Mouse (Mus musculus): ENCODE measurements around the gene Cbl. TPM values are rescaled to one million over a fixed set of nuclear protein-coding genes. Genes with fewer than 3 reads are reported as not detected.
A peak's percentile ranks its signal among the peaks of the same experiment; 100 is the strongest.

Gene Cbl
- polyA plus RNA-seq, 1 experiment: 8.1 TPM

DNA sequence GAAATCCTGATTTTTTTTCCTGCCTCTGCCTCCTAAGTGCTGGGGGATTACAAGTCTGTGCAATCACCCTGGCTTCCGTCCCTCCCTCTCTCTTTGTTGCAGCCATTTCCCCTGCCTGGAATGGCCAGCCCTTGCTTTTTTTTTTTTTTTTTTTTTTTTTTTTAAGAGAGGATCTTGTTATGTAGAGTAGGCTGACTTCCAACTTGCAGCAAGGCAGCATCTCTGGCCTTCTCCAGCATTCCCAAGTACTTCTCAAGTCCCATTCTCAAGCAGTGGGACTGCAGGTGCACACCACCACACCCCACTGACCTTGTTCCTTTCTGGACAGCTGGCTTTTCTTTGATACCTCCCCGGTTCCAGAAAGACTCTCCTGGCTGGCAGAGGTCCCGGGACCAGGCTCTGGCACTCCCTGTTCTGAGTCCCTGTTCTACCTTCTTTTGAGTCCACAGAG, 106.5 kb downstream of the Cbl start:
- Histone ChIP-seq H3K27ac (ENCODE audit: insufficient read depth, low read depth, low read length) (no peak overlapping the region), H3K4me1 (ENCODE audit: control insufficient read depth, insufficient read depth, low read length) (peaks cover 16% of the 10 kb centered on the region; the same call in 1 of the 2 replicates), H3K27me3 (replicated peaks; ENCODE audit: control insufficient read depth, insufficient read depth, low read length) (no peaks in the 10 kb centered on the region), H3K4me3 (ENCODE audit: insufficient read depth, low read depth, low read length) (no peak overlapping the region), H3K36me3 (ENCODE audit: control insufficient read depth, insufficient read depth, low read length) (no peaks in the 10 kb centered on the region)
- peak; percentile 88 for DNase-seq
- TF ChIP-seq POLR2A (IDR thresholded peaks at IDR 0.05; ENCODE audit: low read depth, low read length): no peak
- TF ChIP-seq CTCF (conservative IDR thresholded peaks at IDR 0.05; ENCODE audit: insufficient read depth, insufficient read length, low read depth, low read length): no peak
- 30% methylated on average over 3 of the region's 3 CpGs for WGBS

DNA sequence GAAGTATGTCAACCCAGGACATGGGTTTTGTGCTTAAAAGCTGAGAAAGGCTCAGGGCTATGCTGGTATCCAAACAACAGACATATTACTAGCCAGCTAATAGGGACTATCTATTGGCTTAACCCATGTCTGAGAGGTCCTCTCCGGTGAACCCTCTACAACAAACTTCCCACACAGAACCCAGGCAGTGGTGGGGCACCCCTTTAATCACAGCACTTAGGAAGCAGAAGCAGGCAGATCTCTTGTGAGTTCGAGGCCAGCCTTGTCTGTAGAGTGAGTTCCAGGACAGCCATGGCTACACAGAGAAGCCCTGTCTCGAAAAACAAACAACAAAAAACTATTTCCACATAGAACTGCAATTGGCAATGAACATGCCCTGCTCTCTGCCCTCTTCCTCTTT, 107.1 kb downstream of the Cbl start:
- Histone ChIP-seq H3K4me3 (ENCODE audit: insufficient read depth, low read depth, low read length) (no peak overlapping the region), H3K27me3 (replicated peaks; ENCODE audit: control insufficient read depth, insufficient read depth, low read length) (no peaks in the 10 kb centered on the region), H3K4me1 (ENCODE audit: control insufficient read depth, insufficient read depth, low read length) (peaks cover 16% of the 10 kb centered on the region; the same call in 1 of the 2 replicates), H3K36me3 (ENCODE audit: control insufficient read depth, insufficient read depth, low read length) (no peaks in the 10 kb centered on the region), H3K27ac (ENCODE audit: insufficient read depth, low read depth, low read length) (peak overlapping the region; percentile 26; the same call in 1 of the 2 replicates)
- no peak for DNase-seq
- WGBS: 74% methylated on average over 3 of the region's 3 CpGs
- TF ChIP-seq CTCF (conservative IDR thresholded peaks at IDR 0.05; ENCODE audit: insufficient read depth, insufficient read length, low read depth, low read length) (no peak), POLR2A (IDR thresholded peaks at IDR 0.05; ENCODE audit: low read depth, low read length) (no peak)

DNA sequence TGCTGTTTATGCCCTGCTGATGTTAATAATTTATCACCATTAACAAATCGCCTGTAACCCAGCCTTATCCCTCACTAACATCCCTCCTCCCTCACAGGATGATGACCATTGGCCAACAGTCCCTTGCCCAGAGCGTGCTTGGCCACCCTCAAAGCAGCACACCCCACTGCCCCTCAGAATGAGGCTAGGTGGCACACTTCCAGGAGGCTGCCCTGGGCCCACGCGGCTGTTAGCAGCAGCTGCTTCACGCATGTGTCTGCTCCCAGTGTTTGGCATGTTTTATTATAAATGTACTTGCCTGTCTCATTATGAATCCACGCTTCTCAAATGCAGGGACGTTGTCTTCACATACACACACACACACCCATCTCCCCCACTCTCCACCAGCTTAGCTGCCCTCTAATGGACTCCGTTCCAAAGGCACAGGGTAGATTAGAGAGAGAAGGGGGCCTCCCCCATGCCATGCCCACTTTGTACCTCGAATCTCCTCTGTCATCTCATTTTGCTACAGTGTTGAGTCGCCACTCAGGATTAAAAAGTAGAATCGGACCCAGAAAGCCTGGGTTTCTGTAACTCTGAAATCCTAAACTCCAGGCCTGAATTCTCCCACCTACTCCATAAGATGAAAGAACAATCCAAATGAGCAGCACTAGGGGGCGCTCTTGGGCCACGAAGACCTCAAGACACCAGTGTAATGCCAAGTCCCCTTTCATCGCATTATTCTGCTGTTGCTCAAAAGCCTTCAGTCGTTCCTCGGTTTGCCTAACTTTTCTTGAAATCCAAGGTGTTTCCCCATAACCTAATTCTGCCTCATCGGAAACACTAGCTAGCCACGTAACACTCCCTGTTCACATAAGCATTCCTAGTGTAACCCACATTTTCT, 108.1 kb downstream of the Cbl start:
- peak; percentile 94 for DNase-seq
- 12% methylated on average over 18 of the region's 18 CpGs for WGBS
- Histone ChIP-seq H3K4me3 (ENCODE audit: insufficient read depth, low read depth, low read length) (no peak overlapping the region), H3K27ac (ENCODE audit: insufficient read depth, low read depth, low read length) (peak overlapping the region; percentile 11; the same call in 1 of the 2 replicates), H3K36me3 (ENCODE audit: control insufficient read depth, insufficient read depth, low read length) (no peaks in the 10 kb centered on the region), H3K27me3 (replicated peaks; ENCODE audit: control insufficient read depth, insufficient read depth, low read length) (no peaks in the 10 kb centered on the region), H3K4me1 (ENCODE audit: control insufficient read depth, insufficient read depth, low read length) (peaks cover 16% of the 10 kb centered on the region; the same call in 1 of the 2 replicates)
- TF ChIP-seq POLR2A (IDR thresholded peaks at IDR 0.05; ENCODE audit: low read depth, low read length) (no peak), CTCF (conservative IDR thresholded peaks at IDR 0.05; ENCODE audit: insufficient read depth, insufficient read length, low read depth, low read length) (peak; percentile 92)

DNA sequence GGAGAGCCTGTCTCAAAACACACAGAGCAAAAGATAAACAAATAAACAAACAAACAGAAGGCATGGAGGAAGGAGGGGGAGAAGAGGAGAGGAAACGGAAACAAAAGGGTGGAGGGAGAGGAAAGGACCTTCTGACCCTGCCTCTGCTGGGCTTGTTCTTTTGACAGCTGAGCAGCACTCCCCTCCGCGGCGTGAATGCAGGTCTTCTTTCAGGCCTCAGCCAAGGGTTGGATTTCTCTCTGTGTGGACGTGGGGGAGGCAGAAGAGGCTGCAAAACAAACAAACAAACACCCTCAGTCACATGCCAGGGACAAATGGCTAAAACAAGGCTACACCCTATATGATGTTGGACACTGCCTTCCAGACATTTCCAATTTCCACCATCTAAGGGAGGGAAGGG, 108.8 kb downstream of the Cbl start:
- TF ChIP-seq CTCF (conservative IDR thresholded peaks at IDR 0.05; ENCODE audit: insufficient read depth, insufficient read length, low read depth, low read length) (no peak), POLR2A (IDR thresholded peaks at IDR 0.05; ENCODE audit: low read depth, low read length) (no peak)
- 20% methylated on average over 5 of the region's 5 CpGs for WGBS
- Histone ChIP-seq H3K4me1 (ENCODE audit: control insufficient read depth, insufficient read depth, low read length) (peaks cover 16% of the 10 kb centered on the region; the same call in 1 of the 2 replicates), H3K27ac (ENCODE audit: insufficient read depth, low read depth, low read length) (no peak overlapping the region; the same call in 1 of the 2 replicates), H3K4me3 (ENCODE audit: insufficient read depth, low read depth, low read length) (no peak overlapping the region), H3K27me3 (replicated peaks; ENCODE audit: control insufficient read depth, insufficient read depth, low read length) (no peaks in the 10 kb centered on the region), H3K36me3 (ENCODE audit: control insufficient read depth, insufficient read depth, low read length) (no peaks in the 10 kb centered on the region)
- DNase-seq: peak; percentile 24

DNA sequence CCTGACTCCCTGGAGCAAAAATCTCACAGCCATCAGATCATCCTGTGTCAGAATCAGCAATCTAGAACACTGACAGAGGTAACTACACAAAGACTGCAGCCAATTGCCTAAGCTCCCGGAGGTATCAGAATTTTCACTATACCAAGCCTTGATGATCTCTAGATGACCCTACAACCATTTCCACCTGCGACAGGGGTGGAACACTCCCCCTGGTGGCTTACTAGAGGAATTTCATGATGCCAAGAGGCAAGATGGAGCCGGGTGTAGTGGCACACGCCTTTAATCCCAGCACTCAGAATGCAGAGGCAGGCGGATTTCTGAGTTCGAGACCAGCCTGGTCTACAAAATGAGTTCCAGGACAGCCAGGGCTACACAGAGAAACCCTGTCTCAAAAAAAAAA, 109.5 kb downstream of the Cbl start:
- no peak overlapping the region for H3K4me3 ChIP-seq (ENCODE audit: insufficient read depth, low read depth, low read length)
- TF ChIP-seq CTCF (conservative IDR thresholded peaks at IDR 0.05; ENCODE audit: insufficient read depth, insufficient read length, low read depth, low read length) (peak; percentile 60), POLR2A (IDR thresholded peaks at IDR 0.05; ENCODE audit: low read depth, low read length) (no peak)
- 67% methylated on average over 6 of the region's 6 CpGs for WGBS
- H3K27me3 ChIP-seq (replicated peaks; ENCODE audit: control insufficient read depth, insufficient read depth, low read length): no peaks in the 10 kb centered on the region
- H3K27ac ChIP-seq (ENCODE audit: insufficient read depth, low read depth, low read length): no peak overlapping the region
- peak; percentile 52 for DNase-seq
- peaks cover 16% of the 10 kb centered on the region; the same call in 1 of the 2 replicates for H3K4me1 ChIP-seq (ENCODE audit: control insufficient read depth, insufficient read depth, low read length)
- no peaks in the 10 kb centered on the region for H3K36me3 ChIP-seq (ENCODE audit: control insufficient read depth, insufficient read depth, low read length)

DNA sequence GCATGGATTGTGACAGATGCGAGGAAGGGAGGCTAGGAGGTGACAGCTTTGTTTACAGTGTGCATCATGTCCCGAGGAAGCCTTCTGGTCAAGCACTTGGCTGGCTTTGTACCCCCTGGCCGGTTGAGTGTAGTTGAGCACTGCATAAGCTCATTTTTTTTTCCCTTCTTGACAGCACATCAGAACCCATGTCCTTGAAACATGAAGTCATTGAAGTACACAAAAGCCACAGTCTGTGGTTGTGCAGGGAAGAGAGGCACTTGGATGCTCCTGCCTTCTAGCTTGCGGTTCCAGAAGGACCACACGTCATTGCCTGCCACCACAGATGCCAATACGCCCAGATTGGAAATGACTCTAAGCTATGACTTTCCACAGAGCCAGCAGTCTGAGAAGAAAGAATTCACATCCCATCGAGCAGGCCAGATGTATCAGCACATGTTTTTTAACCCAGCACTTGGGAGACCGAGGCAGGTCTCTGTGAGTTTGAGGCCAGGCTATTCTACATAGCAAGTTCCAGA, 113.8 kb downstream of the Cbl start:
- Histone ChIP-seq H3K27ac (ENCODE audit: insufficient read depth, low read depth, low read length) (no peak overlapping the region), H3K27me3 (replicated peaks; ENCODE audit: control insufficient read depth, insufficient read depth, low read length) (no peaks in the 10 kb centered on the region), H3K36me3 (ENCODE audit: control insufficient read depth, insufficient read depth, low read length) (no peaks in the 10 kb centered on the region), H3K4me3 (ENCODE audit: insufficient read depth, low read depth, low read length) (no peak overlapping the region), H3K4me1 (ENCODE audit: control insufficient read depth, insufficient read depth, low read length) (peaks cover 1% of the 10 kb centered on the region; the same call in 1 of the 2 replicates)
- DNase-seq: no peak
- TF ChIP-seq POLR2A (IDR thresholded peaks at IDR 0.05; ENCODE audit: low read depth, low read length): no peak
- TF ChIP-seq CTCF (conservative IDR thresholded peaks at IDR 0.05; ENCODE audit: insufficient read depth, insufficient read length, low read depth, low read length): no peak
- WGBS: 73% methylated on average over 8 of the region's 8 CpGs

DNA sequence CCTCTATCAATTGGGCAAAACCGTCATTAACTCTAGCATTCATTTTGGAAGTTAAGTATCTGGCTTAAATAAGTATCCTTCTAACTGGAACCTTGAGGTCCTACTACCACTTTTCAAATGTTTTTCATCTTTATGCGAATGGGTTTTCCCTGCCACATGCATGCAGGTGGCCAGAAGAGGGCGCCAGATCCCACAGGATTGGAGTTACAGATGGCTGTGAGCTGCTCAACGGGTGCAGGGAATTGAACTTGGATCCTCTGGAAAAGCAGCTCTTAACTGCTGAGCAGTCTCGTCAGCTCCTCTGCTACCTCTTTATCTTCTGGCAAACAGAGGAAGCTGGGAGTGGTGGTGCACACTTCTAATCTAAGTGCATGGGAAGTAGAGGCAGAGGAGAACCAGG, 114.8 kb downstream of the Cbl start:
- no peak for TF ChIP-seq POLR2A (IDR thresholded peaks at IDR 0.05; ENCODE audit: low read depth, low read length)
- TF ChIP-seq CTCF (conservative IDR thresholded peaks at IDR 0.05; ENCODE audit: insufficient read depth, insufficient read length, low read depth, low read length): peak; percentile 71
- peaks cover 4% of the 10 kb centered on the region; the same call in 1 of the 2 replicates for H3K4me1 ChIP-seq (ENCODE audit: control insufficient read depth, insufficient read depth, low read length)
- 67% methylated on average over 5 of the region's 5 CpGs for WGBS
- H3K27ac ChIP-seq (ENCODE audit: insufficient read depth, low read depth, low read length): no peak overlapping the region
- no peak for DNase-seq
- H3K36me3 ChIP-seq (ENCODE audit: control insufficient read depth, insufficient read depth, low read length): no peaks in the 10 kb centered on the region
- H3K4me3 ChIP-seq (ENCODE audit: insufficient read depth, low read depth, low read length): no peak overlapping the region
- H3K27me3 ChIP-seq (replicated peaks; ENCODE audit: control insufficient read depth, insufficient read depth, low read length): no peaks in the 10 kb centered on the region
